Mouse (Mus musculus) adrenal gland, postnatal 4 days (tissue): ENCODE measurements around the gene Mrpl48. TPM values are rescaled to one million over a fixed set of nuclear protein-coding genes. Genes with fewer than 3 reads are reported as not detected.

Experiments
- DNase-seq, 2 experiments: peaks; one replicate each; pipeline ENCODE4 v3.0.0; 2021 to 2022; ENCODE audit warnings: low spot score in 2 of 2, mixed read lengths in 2 of 2
- long read RNA-seq, 2 experiments: library from polyadenylated mRNA; stranded (forward); transcript quantifications; one replicate each; pipeline ENCODE4 v2.0.0; 2021
- total RNA-seq, 2 experiments: library from RNA; stranded (reverse); gene quantifications; 2 replicates each; pipeline ENCODE4 v1.2.3; 2021

The Mrpl48 gene
- total RNA-seq = 10 to 100 TPM; 64.5 to 67.5 TPM
- long read RNA-seq, experiment 1, full-length matches to known transcripts = 56 of 67 reads
- long read RNA-seq, experiment 1, partial matches to known transcripts = 5 of 67 reads
- long read RNA-seq, experiment 1, other reads (novel, unspliced or antisense) = 6 of 67 reads
- long read RNA-seq, experiment 2, full-length matches to known transcripts = 55 of 65 reads
- long read RNA-seq, experiment 2, partial matches to known transcripts = 3 of 65 reads
- long read RNA-seq, experiment 2, other reads (novel, unspliced or antisense) = 7 of 65 reads

- peak; percentile 22 to 27 for DNase-seq
Measured at GRCm38 (mm10) chr7:100608130-100608741, at the start of gene Mrpl48. TSS of gene Mrpl48 (minus strand) at chr7:100608301.

GRCm38 (mm10) chr7:100656739-100657138 lies 48.6 kb upstream of the Mrpl48 start:
- no peak for DNase-seq

GRCm38 (mm10) chr7:100654441-100654840 lies 46.3 kb upstream of the Mrpl48 start:
- no peak for DNase-seq

GRCm38 (mm10) chr7:100653480-100654266 lies 45.6 kb upstream of the Mrpl48 start:
- DNase-seq = no peak

- no peak for DNase-seq
Measured at GRCm38 (mm10) chr7:100651011-100651410, 42.9 kb upstream of the Mrpl48 start.

- no peak for DNase-seq
Measured at GRCm38 (mm10) chr7:100650421-100650820, 42.3 kb upstream of the Mrpl48 start.

GRCm38 (mm10) chr7:100649826-100650225 lies 41.7 kb upstream of the Mrpl48 start:
- no peak for DNase-seq

- DNase-seq = no peak
Measured at GRCm38 (mm10) chr7:100649095-100649494, 41.0 kb upstream of the Mrpl48 start.

- DNase-seq = peak; percentile 30 to 53
Measured at GRCm38 (mm10) chr7:100645147-100645546, 37.0 kb upstream of the Mrpl48 start.

GRCm38 (mm10) chr7:100642413-100642812 lies 34.3 kb upstream of the Mrpl48 start:
- DNase-seq = no peak

- no peak for DNase-seq
Measured at GRCm38 (mm10) chr7:100637657-100638056, 29.6 kb upstream of the Mrpl48 start.

GRCm38 (mm10) chr7:100624538-100624937 lies 16.4 kb upstream of the Mrpl48 start:
- no peak for DNase-seq

- no peak for DNase-seq
Measured at GRCm38 (mm10) chr7:100622277-100622676, 14.2 kb upstream of the Mrpl48 start.

GRCm38 (mm10) chr7:100616121-100616857 lies 8.2 kb upstream of the Mrpl48 start:
- no peak for DNase-seq

GRCm38 (mm10) chr7:100608910-100609309 lies 809 bp upstream of the Mrpl48 start:
- DNase-seq = no peak

- peak; percentile 81 to 93 for DNase-seq
Measured at GRCm38 (mm10) chr7:100607214-100608129, 629 bp downstream of the Mrpl48 start, which contains the start of gene Rab6a. TSS of gene Rab6a (plus strand) at chr7:100607410.

GRCm38 (mm10) chr7:100600211-100600610 lies 7.9 kb downstream of the Mrpl48 start:
- DNase-seq = no peak

GRCm38 (mm10) chr7:100593349-100593748 lies 14.8 kb downstream of the Mrpl48 start:
- DNase-seq = no peak

GRCm38 (mm10) chr7:100591522-100591852 lies 16.6 kb downstream of the Mrpl48 start:
- DNase-seq = no peak

- DNase-seq = peak; percentile 33 to 65
Measured at GRCm38 (mm10) chr7:100590845-100591521, 17.1 kb downstream of the Mrpl48 start.
